In genomic region chr7:119753696-119754095, GRCm38 (mm10) we compare ENCODE assay signal across 35 mouse cellular contexts. TPM values are rescaled to one million over a fixed set of nuclear protein-coding genes. Genes with fewer than 3 reads are reported as not detected.
"Had no signal": no experiment of that assay in that cellular context is flagged by ENCODE, and none has a peak within 500 bp of the region (broad histone marks: within the 10 kb centered on the region; RNA-seq: fewer than 3 reads in every experiment).

No protein-coding gene starts in this region.

- DNase-seq: heart, postnatal 10 days; heart, postnatal 14 days; heart, postnatal 36 days; heart, postnatal 4 days; kidney, adult 11 months; kidney, adult 18-20 months; kidney, adult 2 months; kidney, adult 8-10 months; kidney, adult 9 months; kidney, postnatal 10 days; kidney, postnatal 14 days; kidney, postnatal 25 days; kidney, postnatal 36 days; kidney, postnatal 4 days; layer of hippocampus, adult 9-11 months; layer of hippocampus, postnatal 36 days had no signal

- H3K9me3 ChIP-seq: heart, embryonic 12.5 days; heart, embryonic 13.5 days; heart, embryonic 15.5 days; hindbrain, embryonic 10.5 days; hindbrain, embryonic 12.5 days; hindbrain, embryonic 15.5 days; intestine, embryonic 15.5 days; kidney, embryonic 15.5 days had no signal

- H3K36me3 ChIP-seq: heart, embryonic 12.5 days; heart, embryonic 13.5 days; heart, embryonic 15.5 days; hindbrain, embryonic 10.5 days; hindbrain, embryonic 12.5 days; hindbrain, embryonic 15.5 days; intestine, embryonic 15.5 days; kidney, embryonic 15.5 days had no signal

- H3K4me1 ChIP-seq: heart, embryonic 12.5 days; heart, embryonic 13.5 days; heart, embryonic 15.5 days; hindbrain, embryonic 10.5 days; hindbrain, embryonic 12.5 days; hindbrain, embryonic 15.5 days; intestine, embryonic 15.5 days; kidney, embryonic 15.5 days had no signal

- H3K27me3 ChIP-seq: heart, embryonic 12.5 days; heart, embryonic 13.5 days; heart, embryonic 15.5 days; hindbrain, embryonic 12.5 days; hindbrain, embryonic 15.5 days; intestine, embryonic 15.5 days; kidney, embryonic 15.5 days had no signal

- ATAC-seq: hindbrain, embryonic 16.5 days; hindbrain, postnatal 0 days; inflammation-experienced regulatory T-cells, adult 6 months; intestine, embryonic 15.5 days; intestine, embryonic 16.5 days; intestine, postnatal 0 days had no signal

- H3K27ac ChIP-seq: heart, embryonic 13.5 days; heart, embryonic 15.5 days; hindbrain, embryonic 10.5 days; hindbrain, embryonic 12.5 days; hindbrain, embryonic 14.5 days; hindbrain, embryonic 15.5 days; hindbrain, postnatal 0 days; intestine, embryonic 15.5 days; kidney, embryonic 15.5 days; kidney, postnatal 0 days; layer of hippocampus, adult 2 months; left cerebral cortex, adult 2 months had no signal

- H3K4me3 ChIP-seq: heart, embryonic 12.5 days; heart, embryonic 13.5 days; heart, embryonic 15.5 days; hindbrain, embryonic 10.5 days; hindbrain, embryonic 12.5 days; hindbrain, embryonic 15.5 days; intestine, embryonic 15.5 days; kidney, embryonic 15.5 days; layer of hippocampus, adult 2 months; left cerebral cortex, adult 2 months had no signal

- H3K9ac ChIP-seq: heart, embryonic 12.5 days; heart, embryonic 13.5 days; heart, embryonic 15.5 days; hindbrain, embryonic 12.5 days; hindbrain, embryonic 14.5 days; hindbrain, embryonic 15.5 days; intestine, embryonic 15.5 days; kidney, embryonic 15.5 days had no signal

- H3K4me2 ChIP-seq: heart, embryonic 11.5 days; heart, embryonic 12.5 days; heart, embryonic 13.5 days; heart, embryonic 15.5 days; hindbrain, embryonic 12.5 days; hindbrain, embryonic 14.5 days; hindbrain, embryonic 15.5 days; intestine, embryonic 15.5 days; kidney, embryonic 15.5 days had no signal

RNA-seq across cellular contexts. Expression of gene Acsm3, which starts 7.0 kb away (rescaled TPM):
- polyA plus RNA-seq: heart, embryonic 13.5 days; heart, postnatal 0 days; hindbrain, embryonic 14.5 days; hindbrain, embryonic 15.5 days; hindbrain, embryonic 16.5 days; inflammation-experienced regulatory T-cells, adult 6 months had no signal
